Mouse (Mus musculus): ENCODE data around the gene Hcn1. TPM values are rescaled to one million over a fixed set of nuclear protein-coding genes. Genes with fewer than 3 reads are reported as not detected.

Hcn1 gene
- total and polyA plus RNA-seq, 3 experiments, result not detected

- H3K9ac ChIP-seq (ENCODE audit: control insufficient read depth, low read depth, low read length, poor library complexity, severe bottlenecking), result no peak overlapping the region
- H3K27ac ChIP-seq (ENCODE audit: control insufficient read depth, low read depth, low read length), result no peak overlapping the region
- H3K4me3 ChIP-seq (ENCODE audit: control insufficient read depth in 1 of 2, insufficient read depth in 1 of 2, low read depth in 2 of 2, low read length in 2 of 2), result no peak overlapping the region; a peak in 1 of 4 replicates
- no peak for DNase-seq (ENCODE audit: low read depth, low spot score)
- H3K27me3 ChIP-seq (ENCODE audit: control insufficient read depth in 1 of 2, insufficient read depth in 2 of 2, low read length in 2 of 2), result no peaks in the 10 kb centered on the region
- no peaks in the 10 kb centered on the region for H3K9me3 ChIP-seq (replicated peaks; ENCODE audit: insufficient read depth, low read length)
- H3K79me2 ChIP-seq (ENCODE audit: control insufficient read depth, insufficient read depth, low read length, poor library complexity), result no peaks in the 10 kb centered on the region
- no peak for TF ChIP-seq TAL1 (IDR thresholded peaks at IDR 0.05; ENCODE audit: low read length)
- no peaks in the 10 kb centered on the region for H3K4me1 ChIP-seq (ENCODE audit: control insufficient read depth in 1 of 2, insufficient read depth in 2 of 2, low read length in 2 of 2)
- no peaks in the 10 kb centered on the region for H3K36me3 ChIP-seq (ENCODE audit: control insufficient read depth in 1 of 2, insufficient read depth in 2 of 2, low read length in 2 of 2)
Measured at GRCm38 (mm10) chr13:117801061-117801460, 198.9 kb downstream of the Hcn1 start.

GRCm38 (mm10) chr13:117827628-117828027 is 225.5 kb downstream of the Hcn1 start:
- H3K9ac ChIP-seq (ENCODE audit: control insufficient read depth, low read depth, low read length, poor library complexity, severe bottlenecking), result no peak overlapping the region
- no peaks in the 10 kb centered on the region for H3K36me3 ChIP-seq (ENCODE audit: control insufficient read depth in 1 of 2, insufficient read depth in 2 of 2, low read length in 2 of 2)
- no peaks in the 10 kb centered on the region for H3K79me2 ChIP-seq (ENCODE audit: control insufficient read depth, insufficient read depth, low read length, poor library complexity)
- no peak for DNase-seq (ENCODE audit: low read depth, low spot score)
- no peak overlapping the region for H3K27ac ChIP-seq (ENCODE audit: control insufficient read depth, low read depth, low read length)
- TF ChIP-seq E2F4 (IDR thresholded peaks at IDR 0.05; ENCODE audit: borderline replicate concordance, low read depth, low read length) (no peak), MXI1 (IDR thresholded peaks at IDR 0.05; ENCODE audit: low read depth, low read length) (no peak), CHD1 (IDR thresholded peaks at IDR 0.05; ENCODE audit: low read depth, low read length) (no peak), SIN3A (IDR thresholded peaks at IDR 0.05; ENCODE audit: low read length) (no peak), UBTF (IDR thresholded peaks at IDR 0.05; ENCODE audit: borderline replicate concordance, insufficient read depth, low read depth, low read length) (no peak), MYB (IDR thresholded peaks at IDR 0.05; ENCODE audit: low read depth, low read length) (no peak), TBP (IDR thresholded peaks at IDR 0.05; ENCODE audit: low read depth, low read length) (no peak), GATA1 (IDR thresholded peaks at IDR 0.05; ENCODE audit: low read depth, low read length) (no peak)
- no peaks in the 10 kb centered on the region for H3K4me1 ChIP-seq (ENCODE audit: control insufficient read depth in 1 of 2, insufficient read depth in 2 of 2, low read length in 2 of 2)
- H3K4me3 ChIP-seq (ENCODE audit: control insufficient read depth in 1 of 2, insufficient read depth in 1 of 2, low read depth in 2 of 2, low read length in 2 of 2), result no peak overlapping the region
- H3K9me3 ChIP-seq (replicated peaks; ENCODE audit: insufficient read depth, low read length), result no peaks in the 10 kb centered on the region
- H3K27me3 ChIP-seq (ENCODE audit: control insufficient read depth in 1 of 2, insufficient read depth in 2 of 2, low read length in 2 of 2), result no peaks in the 10 kb centered on the region

- no peaks in the 10 kb centered on the region for H3K27me3 ChIP-seq (ENCODE audit: control insufficient read depth in 1 of 2, insufficient read depth in 2 of 2, low read length in 2 of 2)
- H3K79me2 ChIP-seq (ENCODE audit: control insufficient read depth, insufficient read depth, low read length, poor library complexity), result no peaks in the 10 kb centered on the region
- TF ChIP-seq CTCF (IDR thresholded peaks at IDR 0.05 in 2 of 3, conservative IDR thresholded peaks at IDR 0.05 in 1 of 3; ENCODE audit: control insufficient read depth in 1 of 3, insufficient read depth in 1 of 3, low read depth in 2 of 3, low read length in 3 of 3, poor library complexity in 1 of 3, severe bottlenecking in 1 of 3) (no peak), EP300 (IDR thresholded peaks at IDR 0.05; ENCODE audit: low read depth in 1 of 2, low read length in 2 of 2) (no peak), E2F4 (IDR thresholded peaks at IDR 0.05; ENCODE audit: borderline replicate concordance, low read depth, low read length) (no peak), MAZ (IDR thresholded peaks at IDR 0.05; ENCODE audit: low read depth, low read length) (no peak), MAX (IDR thresholded peaks at IDR 0.05; ENCODE audit: low read length) (no peak), ETS1 (IDR thresholded peaks at IDR 0.05; ENCODE audit: low read depth, low read length) (no peak), USF1 (IDR thresholded peaks at IDR 0.05; ENCODE audit: low read depth, low read length) (no peak), ELF1 (IDR thresholded peaks at IDR 0.05; ENCODE audit: low read depth, low read length) (no peak), MXI1 (IDR thresholded peaks at IDR 0.05; ENCODE audit: low read depth, low read length) (no peak), TCF12 (IDR thresholded peaks at IDR 0.05; ENCODE audit: low read depth, low read length) (no peak), KAT2A (conservative IDR thresholded peaks at IDR 0.05; ENCODE audit: low read depth, low read length) (no peak), MEF2A (IDR thresholded peaks at IDR 0.05; ENCODE audit: extremely low read depth, insufficient replicate concordance, low read depth, low read length, poor library complexity, severe bottlenecking) (no peak), SMC3 (IDR thresholded peaks at IDR 0.05; ENCODE audit: low read depth, low read length) (no peak), NELFE (IDR thresholded peaks at IDR 0.05; ENCODE audit: low read depth, low read length) (no peak), NRF1 (IDR thresholded peaks at IDR 0.05; ENCODE audit: insufficient read depth, low read depth, low read length, poor library complexity, severe bottlenecking) (no peak), MYC (IDR thresholded peaks at IDR 0.05; ENCODE audit: low read depth, low read length) (no peak), TBP (IDR thresholded peaks at IDR 0.05; ENCODE audit: low read depth, low read length) (no peak), GATA1 (IDR thresholded peaks at IDR 0.05; ENCODE audit: low read depth, low read length) (no peak), ZC3H11A (IDR thresholded peaks at IDR 0.05; ENCODE audit: low read depth, low read length) (no peak)
- no peak overlapping the region for H3K9ac ChIP-seq (ENCODE audit: control insufficient read depth, low read depth, low read length, poor library complexity, severe bottlenecking)
- H3K27ac ChIP-seq (ENCODE audit: control insufficient read depth, low read depth, low read length), result no peak overlapping the region
- H3K36me3 ChIP-seq (ENCODE audit: control insufficient read depth in 1 of 2, insufficient read depth in 2 of 2, low read length in 2 of 2), result no peaks in the 10 kb centered on the region
- no peaks in the 10 kb centered on the region for H3K4me1 ChIP-seq (ENCODE audit: control insufficient read depth in 1 of 2, insufficient read depth in 2 of 2, low read length in 2 of 2)
- no peak for DNase-seq (ENCODE audit: low read depth, low spot score)
- no peaks in the 10 kb centered on the region for H3K9me3 ChIP-seq (replicated peaks; ENCODE audit: insufficient read depth, low read length)
- no peak overlapping the region for H3K4me3 ChIP-seq (ENCODE audit: control insufficient read depth in 1 of 2, insufficient read depth in 1 of 2, low read depth in 2 of 2, low read length in 2 of 2)
Measured at GRCm38 (mm10) chr13:117836658-117837057, 234.5 kb downstream of the Hcn1 start.
